Mouse (Mus musculus): ENCODE results near the gene Gm498.

Gene Gm498

DNA sequence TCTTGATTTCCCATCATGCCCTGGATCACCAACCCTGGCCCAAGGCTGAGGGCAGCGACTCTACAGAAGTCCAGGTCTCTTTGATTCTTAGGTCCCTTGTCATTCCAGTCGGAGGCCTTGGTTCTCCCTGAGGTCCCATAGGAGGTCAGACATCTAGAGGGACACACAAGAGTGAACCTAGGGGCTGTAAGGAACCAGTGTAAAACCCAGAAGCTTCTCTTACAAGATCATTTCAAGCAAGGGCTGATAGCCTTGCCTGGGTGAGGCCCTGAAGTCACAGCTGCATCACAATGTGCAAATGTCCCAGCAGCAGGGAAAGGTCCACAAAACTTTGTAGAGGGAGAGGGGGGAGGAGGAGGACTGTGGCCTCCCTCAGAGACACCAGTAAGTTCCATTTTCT is at the start of gene Gm498:
Gm498 (plus strand) TSS at position 301 of the 400 bp plus-strand sequence.
- no peak for DNase-seq

DNA sequence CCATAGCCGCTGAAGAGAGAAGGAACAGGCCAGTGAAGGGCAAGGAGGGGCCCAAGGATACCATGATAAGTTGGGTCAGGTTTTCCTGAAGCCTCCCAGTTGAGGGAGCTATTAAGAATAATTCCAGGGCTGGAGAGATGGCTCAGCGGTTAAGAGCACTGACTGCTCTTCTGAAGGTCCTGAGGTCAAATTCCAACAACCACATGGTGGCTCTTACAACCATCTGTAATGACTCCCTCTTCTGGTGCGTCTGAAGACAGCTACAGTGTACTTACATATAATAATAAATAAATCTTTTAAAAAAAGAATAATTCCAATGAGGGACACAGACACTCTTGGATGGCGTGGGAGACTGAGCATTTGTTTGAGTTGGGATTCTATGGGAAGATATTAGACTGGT is 47.4 kb upstream of the Gm498 start:
- DNase-seq: no peak

DNA sequence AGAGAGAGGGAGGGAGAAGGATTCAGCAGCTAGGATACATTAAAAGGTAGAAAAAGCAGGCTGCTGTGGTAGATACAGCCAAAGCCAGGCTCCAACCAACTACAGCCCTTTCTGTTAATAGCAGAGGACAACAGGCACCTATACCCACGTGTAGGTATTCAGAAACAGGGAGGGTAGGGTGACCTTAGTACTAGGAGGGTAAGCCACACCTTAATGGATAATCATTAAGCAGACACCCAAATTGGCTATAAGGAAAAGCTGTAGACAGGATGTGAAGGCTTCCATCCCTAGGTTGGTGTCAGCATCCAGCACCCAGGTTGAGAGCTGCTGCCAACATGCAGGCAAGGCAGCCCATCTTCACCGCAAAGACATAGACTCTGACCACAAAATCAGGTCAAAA is 45.4 kb upstream of the Gm498 start:
- DNase-seq: no peak

DNA sequence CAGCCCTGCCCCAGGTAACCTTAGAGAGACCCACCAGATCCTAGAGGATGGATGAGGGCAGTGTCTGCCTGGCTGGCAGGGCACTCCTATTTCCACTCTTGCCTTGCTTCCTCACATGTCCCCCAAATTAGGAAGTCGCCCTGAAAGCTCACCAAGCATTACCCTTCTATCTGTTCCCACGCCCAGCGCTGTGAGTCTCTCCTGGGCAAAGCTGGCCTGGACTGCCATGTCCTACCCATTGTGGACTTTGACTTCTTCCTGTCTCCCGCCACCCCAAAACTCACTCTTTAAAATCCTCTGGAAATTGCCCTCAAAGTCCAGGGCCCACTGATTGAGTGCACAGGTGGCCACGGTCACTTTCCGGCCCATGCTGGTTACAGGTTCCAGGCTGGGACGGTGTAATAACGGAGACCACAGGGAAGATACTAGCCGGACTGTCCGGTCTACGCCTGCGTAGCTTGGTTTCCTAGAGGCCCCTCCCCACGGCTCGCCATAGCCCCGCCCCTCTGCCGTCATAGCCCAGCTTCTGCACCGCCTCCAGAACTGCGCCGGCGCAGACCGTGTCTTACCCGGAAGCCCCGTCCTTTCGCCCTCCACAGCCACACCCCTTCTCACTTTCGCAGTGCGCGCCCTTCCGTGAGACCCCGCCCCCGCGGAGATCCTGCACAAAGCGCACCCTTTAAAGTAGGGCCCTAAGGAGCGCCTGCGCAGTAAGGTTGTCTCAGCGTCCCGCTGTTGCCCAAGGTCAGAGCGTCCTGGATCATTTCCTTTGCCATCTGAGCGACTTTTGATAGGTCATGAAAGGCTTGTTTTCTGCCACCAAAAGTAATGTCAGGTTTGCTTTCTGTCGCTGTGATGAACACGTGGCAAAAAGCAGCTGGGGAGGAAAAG is 44.0 kb upstream of the Gm498 start, which contains the start of the genes Nadsyn1 and Dhcr7:
Nadsyn1 (minus strand) TSS at position 475 of the 891 bp plus-strand sequence.
Dhcr7 (plus strand) TSS at position 771 of the 891 bp plus-strand sequence.
- peak; percentile 100 for DNase-seq

DNA sequence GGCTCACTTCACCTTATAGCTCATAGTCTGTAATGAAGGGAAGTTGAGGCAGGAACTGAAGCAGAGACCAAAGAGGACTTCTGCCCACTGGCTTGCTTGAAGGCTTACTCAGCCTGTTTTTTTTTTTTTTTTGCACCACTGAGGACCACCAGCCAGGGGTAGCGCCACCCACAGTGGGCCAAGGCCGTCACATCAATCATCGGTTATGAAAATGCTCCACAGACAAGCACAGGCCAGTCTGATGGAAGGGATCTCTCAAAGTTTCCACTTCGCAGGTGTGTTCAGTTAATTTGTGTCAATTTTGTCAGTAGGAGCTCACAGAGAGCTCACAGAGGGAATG is 43.4 kb upstream of the Gm498 start:
- DNase-seq: no peak

DNA sequence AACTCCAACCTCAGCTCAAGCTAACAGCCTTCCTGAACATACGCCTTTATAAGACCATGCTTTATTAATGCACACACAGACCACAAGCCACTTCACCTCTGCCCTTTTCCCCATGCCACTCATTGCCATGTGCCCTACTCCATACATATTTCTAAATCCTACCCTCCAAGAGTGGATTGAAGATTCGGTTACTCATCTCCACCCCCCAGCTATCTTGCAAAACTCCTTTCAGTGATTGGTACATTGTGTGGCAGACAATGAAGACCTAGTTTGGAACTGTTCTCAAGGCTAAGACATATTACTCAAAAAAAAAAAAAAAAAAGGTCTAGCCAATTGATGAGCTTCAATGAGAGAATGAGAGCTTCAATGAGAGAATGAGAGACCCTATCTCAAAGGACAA is 39.7 kb upstream of the Gm498 start:
- no peak for DNase-seq

DNA sequence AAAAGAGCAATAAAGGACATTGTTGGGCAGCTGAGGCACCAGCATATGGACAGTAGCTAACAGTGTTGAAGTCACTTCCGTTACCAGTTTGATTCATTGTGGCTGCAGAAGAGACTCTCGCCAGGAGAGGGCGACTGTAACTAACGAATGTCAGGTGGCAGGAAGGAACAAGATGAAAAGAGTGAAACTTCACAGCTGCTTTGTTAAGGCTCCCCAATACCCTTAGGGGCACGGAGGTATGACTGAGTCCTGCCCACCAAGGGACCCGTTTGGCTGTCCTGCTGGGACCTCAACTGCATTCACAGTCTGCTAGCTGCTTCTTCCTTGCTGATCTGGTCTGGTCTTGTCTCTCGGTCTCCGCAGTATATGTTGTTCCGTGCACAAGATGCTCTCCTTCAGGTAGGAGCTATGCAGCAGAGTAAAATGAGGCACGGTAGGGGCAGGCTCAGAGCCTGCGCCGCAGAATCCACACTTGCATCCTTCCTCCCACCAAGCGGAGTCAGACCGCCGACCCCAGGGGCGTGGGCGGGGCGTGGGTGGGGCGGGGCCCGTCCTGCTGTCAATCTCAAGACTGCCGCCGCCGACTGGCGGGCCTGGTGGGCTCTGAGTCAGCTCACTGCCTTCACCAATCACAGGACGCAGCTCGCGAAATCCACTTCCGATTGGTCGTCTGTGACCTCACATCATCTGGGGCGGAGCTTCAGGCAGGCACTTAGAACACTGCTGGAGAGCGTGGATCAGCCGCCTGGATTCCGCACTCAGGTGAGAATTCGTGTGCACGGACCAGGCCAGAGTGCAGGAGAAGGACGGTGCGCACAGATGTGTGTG is 36.9 kb upstream of the Gm498 start:
- DNase-seq: peak; percentile 96

DNA sequence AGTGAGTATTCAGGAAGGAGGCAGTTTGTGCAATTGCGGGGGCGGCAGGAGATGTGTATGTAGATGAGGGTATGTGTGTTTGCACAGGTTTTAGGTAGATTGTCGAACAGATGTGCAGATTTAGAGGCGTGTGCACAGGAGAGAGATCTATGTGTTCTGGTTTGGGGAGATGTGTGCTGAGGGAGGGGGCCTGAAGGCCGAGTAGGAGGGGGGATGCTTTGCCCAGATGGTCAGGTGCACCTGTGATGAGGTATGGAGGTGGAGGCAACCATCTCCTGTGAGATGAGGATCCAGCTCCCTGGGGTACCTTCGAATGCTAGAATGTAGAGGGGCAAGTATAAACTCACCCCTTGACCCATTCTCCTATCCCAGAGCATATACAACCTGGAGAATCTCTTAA is 36.2 kb upstream of the Gm498 start:
- no peak for DNase-seq

DNA sequence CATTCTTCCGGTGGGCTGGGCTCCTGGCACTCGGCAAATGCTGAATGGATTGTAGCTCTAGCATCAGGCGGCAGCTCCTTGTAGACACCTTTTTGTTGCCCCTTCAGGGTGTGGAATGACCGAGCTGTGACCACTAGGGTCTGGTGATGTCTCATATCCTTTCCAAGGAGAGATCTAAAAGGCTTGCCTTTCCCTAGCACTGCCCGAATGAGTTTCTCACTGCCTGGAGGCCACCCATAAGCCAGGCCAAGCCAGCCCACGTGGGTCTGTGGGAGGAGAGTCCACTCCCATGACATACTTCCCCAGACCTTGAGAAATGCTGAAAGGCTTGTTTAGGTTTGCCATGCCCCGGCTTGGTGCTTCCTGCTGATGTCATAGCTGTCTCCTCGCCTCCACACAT is 34.4 kb upstream of the Gm498 start:
- DNase-seq: peak; percentile 27

DNA sequence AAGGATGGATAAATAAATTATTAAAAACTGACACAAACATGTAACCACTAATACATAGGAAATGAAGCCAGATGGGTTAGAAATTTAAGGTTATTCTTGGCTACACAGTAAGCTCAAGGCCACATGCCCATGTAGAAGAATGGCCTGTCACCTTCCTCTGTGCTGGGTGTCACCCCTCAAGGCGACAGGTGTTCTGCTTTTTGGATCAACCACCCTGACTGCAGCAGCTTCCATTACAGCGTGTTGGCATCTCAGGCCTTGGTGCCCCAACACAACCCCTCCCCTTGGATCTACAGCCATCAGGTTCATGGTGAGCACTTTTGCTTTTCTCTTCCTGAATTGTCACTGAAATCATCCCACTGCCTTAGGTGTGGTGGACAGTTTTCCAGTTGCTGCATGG is 34.0 kb upstream of the Gm498 start:
- DNase-seq: no peak

DNA sequence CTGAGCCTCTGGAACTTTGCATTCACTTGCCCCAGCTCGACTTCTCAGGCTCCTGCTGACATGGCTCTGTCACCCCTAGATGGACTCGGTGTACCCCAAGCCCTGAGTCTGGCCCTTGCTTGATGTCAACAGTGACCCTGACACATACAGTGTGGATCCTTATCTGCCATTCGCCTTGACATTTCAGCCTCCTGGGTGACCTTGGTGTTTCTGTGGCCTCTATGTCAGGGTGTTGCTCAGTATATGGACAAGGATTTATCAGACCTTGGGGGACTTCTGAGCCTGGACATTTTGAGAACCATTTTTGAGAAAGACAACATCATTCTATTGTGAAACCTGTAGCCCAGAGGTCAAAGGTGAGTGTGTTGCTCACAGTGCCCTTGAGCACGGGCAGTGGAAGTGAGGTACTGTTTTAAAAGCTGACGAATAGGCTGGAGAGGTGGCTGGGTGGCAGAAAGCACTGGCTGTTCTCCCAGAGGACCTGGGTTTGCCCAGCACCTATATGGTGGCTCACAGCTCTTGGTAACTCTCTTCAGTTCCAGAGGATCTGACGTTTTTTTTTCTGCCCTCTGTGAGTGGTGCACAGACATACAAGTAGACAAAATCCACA is 33.0 kb upstream of the Gm498 start:
- no peak for DNase-seq

DNA sequence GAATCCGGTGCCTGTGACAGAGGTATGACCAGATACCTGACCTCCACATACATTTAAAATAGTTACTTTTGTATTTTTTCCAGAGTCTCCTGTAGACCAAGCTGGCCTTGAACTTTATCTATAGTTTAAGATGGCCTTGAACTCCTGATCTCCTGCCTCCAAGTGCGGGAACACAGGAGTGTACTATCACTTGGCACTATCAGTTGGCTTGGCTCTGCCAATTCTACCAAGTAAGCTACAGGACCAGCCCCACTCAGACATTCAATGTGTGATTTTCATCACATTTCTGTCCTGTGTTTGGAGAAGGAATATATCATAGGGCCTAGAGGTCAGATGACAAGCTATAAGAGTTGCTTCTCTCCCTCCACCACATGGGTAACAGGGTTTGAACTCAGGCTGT is 32.3 kb upstream of the Gm498 start:
- no peak for DNase-seq

DNA sequence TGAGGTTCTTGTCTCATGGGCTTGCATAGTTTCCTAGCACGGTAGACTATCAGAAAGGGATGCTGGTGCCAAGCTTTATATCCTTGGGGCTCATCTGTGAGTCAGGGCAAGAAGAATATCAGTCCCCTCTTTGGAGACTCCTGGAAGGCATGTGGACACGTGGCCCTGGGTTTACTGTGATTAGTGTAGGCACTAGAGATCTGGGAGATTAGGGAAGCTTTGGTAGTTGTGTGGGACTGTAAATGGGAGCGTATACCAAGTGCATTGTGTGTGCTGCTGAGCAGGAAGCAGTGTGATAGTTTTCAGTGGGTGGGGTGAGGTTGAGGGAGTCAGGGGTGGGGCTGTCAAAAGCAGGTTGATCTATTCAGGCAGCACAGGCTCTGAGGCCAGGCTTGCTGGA is 31.7 kb upstream of the Gm498 start:
- no peak for DNase-seq

DNA sequence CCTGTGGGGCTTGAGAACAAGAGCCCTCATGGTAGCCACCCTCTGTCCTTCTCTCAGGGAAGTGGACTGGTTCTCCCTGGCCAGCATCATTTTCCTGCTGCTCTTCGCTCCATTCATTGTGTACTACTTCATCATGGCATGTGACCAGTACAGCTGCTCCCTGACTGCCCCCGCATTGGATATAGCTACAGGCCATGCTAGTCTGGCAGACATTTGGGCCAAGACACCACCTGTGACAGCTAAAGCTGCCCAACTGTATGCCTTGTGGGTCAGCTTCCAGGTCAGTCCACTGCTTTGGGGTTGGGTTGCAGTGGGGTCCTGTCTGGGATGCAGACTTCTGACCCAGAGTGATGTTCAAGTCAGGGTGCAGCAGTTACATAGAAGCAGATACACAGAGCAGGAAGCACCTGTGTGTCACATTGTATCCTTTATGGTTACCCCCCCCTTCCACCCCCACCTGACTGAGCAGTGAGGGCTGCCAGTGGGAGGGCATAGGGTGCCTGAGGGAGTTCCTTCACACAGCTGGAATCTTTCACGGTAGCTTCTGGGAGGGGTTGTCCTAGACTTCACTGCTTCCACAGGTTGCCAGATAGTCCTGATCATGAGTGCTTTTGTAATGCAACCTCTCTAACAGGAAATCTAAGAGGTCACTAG is 28.8 kb upstream of the Gm498 start:
- no peak for DNase-seq

DNA sequence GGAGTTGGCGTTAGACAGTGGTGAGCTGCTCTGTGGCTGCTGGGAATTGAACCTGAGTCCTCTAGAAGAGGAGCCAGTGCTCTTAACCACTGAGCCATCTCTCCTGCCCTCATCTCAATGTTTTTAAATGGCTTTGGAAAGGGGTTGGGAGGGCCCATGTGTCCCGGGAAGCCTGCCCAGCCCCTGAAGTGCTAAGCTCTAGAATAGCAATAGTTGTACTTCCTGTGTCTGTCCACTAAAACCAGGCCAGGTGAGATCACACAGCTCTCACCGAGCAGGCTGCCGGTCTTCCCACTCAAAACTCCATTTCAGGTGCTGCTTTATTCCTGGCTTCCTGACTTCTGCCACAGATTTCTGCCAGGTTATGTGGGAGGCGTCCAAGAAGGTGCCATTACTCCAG is 26.5 kb upstream of the Gm498 start:
- DNase-seq: no peak

DNA sequence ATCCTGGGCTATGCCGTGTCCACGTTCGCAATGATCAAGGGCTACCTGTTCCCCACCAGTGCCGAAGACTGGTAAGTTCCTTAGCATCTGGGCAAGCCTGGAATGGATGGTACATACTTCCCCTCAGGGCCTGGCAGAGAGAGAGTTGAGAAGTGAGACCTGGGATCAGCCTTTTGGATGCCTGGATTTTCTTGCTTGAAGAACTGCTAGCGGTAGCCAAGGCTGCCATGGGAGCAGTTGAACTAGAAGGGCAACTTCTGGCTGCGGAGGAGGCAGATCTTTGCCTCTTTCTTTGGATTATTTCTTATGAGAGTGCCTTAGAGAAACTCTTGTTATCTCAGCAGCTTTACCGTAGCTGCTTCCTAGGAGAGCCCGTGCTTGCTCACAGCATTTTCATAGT is 25.3 kb upstream of the Gm498 start:
- no peak for DNase-seq

DNA sequence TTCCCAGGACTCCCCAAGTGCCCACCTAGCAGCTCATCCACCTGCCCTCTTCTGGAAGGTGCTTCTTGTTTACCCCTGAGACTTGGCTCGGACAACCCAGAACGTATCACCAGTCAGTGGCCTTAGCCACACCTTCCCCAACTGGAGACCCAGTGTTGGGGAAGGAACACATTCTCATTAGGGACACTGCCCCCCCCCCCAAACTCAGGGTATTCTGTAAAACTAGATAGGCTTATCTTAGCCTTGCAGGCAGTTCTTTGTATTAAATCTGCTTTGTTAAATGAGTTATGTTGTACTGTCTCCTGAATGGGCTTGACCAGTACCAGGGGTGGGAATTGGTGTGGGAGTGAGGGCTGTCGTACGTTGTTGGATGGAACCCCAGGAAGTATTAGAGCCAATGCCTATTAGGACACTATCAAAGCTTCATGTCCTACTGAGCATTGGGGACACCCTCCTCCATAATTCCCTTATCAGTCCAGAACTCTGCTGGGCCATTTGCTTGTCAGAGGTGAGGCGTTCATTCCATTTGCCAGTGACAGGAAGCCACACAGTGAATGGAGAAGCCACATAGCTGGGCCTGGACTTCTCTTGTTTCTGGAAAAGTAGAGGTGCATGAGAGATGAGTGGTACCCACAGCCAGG is 18.4 kb upstream of the Gm498 start:
- no peak for DNase-seq

DNA sequence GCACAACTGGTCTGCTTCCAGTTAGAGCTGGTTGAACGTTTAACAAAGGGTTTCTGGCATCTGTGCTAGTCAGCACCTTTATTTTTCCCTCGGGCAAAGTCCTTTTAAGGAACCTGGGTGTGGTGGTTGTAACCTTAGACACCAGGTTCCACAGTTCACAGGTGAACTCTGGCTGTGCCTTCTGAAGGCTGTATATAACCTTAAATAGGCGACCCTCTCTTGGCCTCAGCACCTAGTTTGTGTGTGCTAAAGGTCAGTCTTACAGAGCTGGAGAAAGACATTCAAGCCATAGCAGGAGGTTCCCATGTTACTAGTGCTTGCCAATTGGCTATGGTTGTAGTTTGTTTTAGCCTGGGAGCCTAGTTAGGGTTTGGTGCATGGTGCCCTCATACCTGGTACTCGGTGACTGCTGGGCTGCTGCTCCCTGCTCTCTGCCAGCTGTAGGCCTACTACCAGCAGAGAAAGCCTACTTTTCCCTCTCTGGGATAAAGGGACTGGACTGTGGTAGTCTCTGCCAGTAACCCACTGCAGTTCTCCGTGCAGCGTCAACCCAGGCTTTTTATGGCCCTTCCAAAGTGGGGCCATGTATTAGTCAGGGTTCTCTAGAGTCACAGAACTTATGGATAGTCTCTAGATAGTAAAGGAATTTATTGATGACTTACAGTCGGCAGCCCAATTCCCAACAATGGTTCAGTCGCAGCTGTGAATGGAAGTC is 17.7 kb upstream of the Gm498 start:
- peak; percentile 10 for DNase-seq

DNA sequence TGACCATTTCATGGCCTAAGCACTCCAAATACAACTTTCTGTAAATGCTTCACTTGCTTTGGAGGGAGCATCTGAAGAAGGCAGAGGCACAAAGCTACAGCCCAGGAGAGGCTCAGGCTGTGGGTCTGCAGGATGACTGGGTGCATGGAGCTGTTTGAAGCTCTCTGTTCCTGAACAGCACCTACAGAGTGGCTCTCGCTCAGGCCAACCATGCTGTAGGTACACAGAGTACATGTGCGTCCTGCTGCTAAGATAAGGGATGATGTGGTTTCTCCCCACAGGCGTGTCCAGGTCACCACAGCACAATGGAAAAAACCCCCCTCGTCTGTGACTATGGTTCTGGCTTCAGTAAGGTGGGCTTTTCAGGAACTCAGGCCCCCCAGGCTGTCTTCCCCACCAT is 2.2 kb downstream of the Gm498 start:
- DNase-seq: no peak

DNA sequence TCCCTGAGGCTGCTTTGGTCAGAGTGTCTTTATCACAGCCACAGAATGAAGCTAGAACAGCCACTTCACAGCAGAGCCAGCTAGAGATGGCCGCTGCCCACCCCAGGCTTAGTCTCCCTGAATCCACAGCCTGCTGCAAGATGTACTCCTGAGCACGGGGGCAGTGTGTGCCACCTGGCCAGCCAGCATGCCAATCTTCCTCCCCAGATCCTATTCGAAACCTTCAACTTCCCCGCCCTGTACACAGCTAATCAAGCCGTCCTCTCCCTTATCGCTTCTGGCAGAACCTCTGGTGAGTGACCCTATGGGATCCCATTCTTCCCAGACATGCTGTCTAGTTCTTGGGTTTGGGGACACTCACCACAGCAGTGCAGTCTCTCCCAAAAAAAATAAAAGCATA is 17.1 kb downstream of the Gm498 start:
- no peak for DNase-seq

DNA sequence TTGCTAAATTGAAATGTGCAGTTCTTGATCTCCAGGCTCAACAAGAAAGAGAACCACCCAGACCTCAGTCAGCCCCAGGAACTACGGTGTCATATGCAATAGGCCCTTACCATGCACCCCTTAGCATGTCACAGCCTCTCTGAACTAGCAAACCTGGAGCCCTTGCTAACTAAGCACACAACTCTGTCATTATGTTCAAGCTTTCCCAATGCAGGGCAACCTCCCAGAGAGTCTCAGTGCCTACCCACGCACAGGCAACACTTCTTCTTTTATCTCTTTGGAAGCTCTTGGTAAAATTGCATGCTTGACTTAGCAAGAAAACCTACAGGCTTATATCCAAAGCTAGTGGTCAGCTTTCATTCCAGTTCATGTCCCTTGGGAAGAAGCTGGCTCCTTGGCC is 24.5 kb downstream of the Gm498 start:
- no peak for DNase-seq

DNA sequence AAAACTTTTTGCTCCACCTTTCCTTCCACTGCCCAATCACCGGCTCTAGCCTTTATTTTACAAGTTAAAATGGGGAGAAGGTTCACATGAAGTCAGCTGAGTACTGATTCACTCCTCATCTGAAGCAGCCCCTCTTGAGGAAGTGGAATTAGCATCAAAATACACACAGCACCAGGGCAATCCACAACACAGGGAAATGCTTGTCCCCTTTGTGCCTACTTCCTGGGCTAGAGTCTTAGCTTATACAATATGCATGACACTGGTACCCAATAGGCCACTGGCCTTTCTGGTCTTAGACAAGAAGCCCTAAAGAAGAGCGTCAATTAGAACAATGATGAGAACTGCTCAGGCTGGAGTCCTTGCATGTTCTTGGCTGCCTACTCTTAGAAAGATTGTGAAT is 25.7 kb downstream of the Gm498 start:
- DNase-seq: no peak
